ENCODE assay signal across 12 mouse cellular contexts in genomic region chr9:121666957-121667630, GRCm38 (mm10). TPM values are rescaled to one million over a fixed set of nuclear protein-coding genes. Genes with fewer than 3 reads are reported as not detected.
DNase-seq lines count a peak whose midpoint lies in the region; ATAC-seq and TF ChIP-seq lines count a peak whose summit lies in the region.
"Had no signal": no experiment of that assay in that cellular context is flagged by ENCODE, and none has a peak within 500 bp of the region (broad histone marks: within the 10 kb centered on the region; RNA-seq: fewer than 3 reads in every experiment).

No protein-coding gene starts in this region.

- no peaks in the 10 kb centered on the region for H3K9me3 ChIP-seq in lung, embryonic 14.5 days (ENCODE audit: low read depth, low read length)
- H3K9me3 ChIP-seq in forebrain, embryonic 14.5 days (replicated peaks; ENCODE audit: control insufficient read depth, low read length): no peaks in the 10 kb centered on the region
- H3K9me3 ChIP-seq in hindbrain, embryonic 10.5 days: no peaks in the 10 kb centered on the region

- H3K27me3 ChIP-seq in lung, embryonic 14.5 days (ENCODE audit: insufficient read depth, low read length): peaks cover 22% of the 10 kb centered on the region
- H3K27me3 ChIP-seq in forebrain, embryonic 14.5 days (replicated peaks; ENCODE audit: control insufficient read depth, insufficient read depth, low read length): 0 out of 2 replicates have a peak, but pooled peaks cover 3% of the 10 kb centered on the region
- peaks cover 57% of the 10 kb centered on the region for H3K27me3 ChIP-seq in hindbrain, embryonic 10.5 days (ENCODE audit: insufficient read depth, poor library complexity, severe bottlenecking)
- H3K27me3 ChIP-seq in myocyte (ENCODE audit: control insufficient read depth, insufficient read depth, insufficient read length): peaks cover 3% of the 10 kb centered on the region

- no peak for TF ChIP-seq CTCF in lung, embryonic 14.5 days (IDR thresholded peaks at IDR 0.05; ENCODE audit: low read depth)
- no peak for TF ChIP-seq CTCF in lung, adult 2 months (IDR thresholded peaks at IDR 0.05; ENCODE audit: insufficient read depth, low read length)

- H3K79me2 ChIP-seq in myocyte (ENCODE audit: control insufficient read depth, insufficient read depth): no peaks in the 10 kb centered on the region

- H3K9ac ChIP-seq in lung, embryonic 14.5 days: no peak overlapping the region
- H3K9ac ChIP-seq in forebrain, embryonic 14.5 days (ENCODE audit: low read length): no peak overlapping the region; the same call in 1 of the 2 replicates

- no peaks in the 10 kb centered on the region for H3K36me3 ChIP-seq in lung, embryonic 14.5 days (ENCODE audit: insufficient read depth)
- no peaks in the 10 kb centered on the region for H3K36me3 ChIP-seq in forebrain, embryonic 14.5 days (ENCODE audit: control insufficient read depth, insufficient read depth, low read length)
- no peaks in the 10 kb centered on the region for H3K36me3 ChIP-seq in hindbrain, embryonic 10.5 days
- H3K36me3 ChIP-seq in myocyte (ENCODE audit: control insufficient read depth, insufficient read depth): no peaks in the 10 kb centered on the region

- H3K4me3 ChIP-seq in lung, embryonic 14.5 days (ENCODE audit: low read depth, low read length): no peak overlapping the region
- no peak overlapping the region for H3K4me3 ChIP-seq in lung, adult 2 months (replicated peaks; ENCODE audit: extremely low read depth, low read depth, low read length)
- no peak overlapping the region for H3K4me3 ChIP-seq in forebrain, embryonic 14.5 days (ENCODE audit: low read depth, low read length)
- no peak overlapping the region for H3K4me3 ChIP-seq in hindbrain, embryonic 10.5 days
- H3K4me3 ChIP-seq in myocyte: no peak overlapping the region

- TF ChIP-seq POLR2A in lung, adult 2 months (IDR thresholded peaks at IDR 0.05; ENCODE audit: borderline replicate concordance, extremely low read depth, low read depth, low read length): no peak
- no peak for TF ChIP-seq POLR2A in myocyte (IDR thresholded peaks at IDR 0.05; ENCODE audit: insufficient read length, low read depth)

- H3K4me1 ChIP-seq in lung, embryonic 14.5 days (ENCODE audit: insufficient read depth): peaks cover 3% of the 10 kb centered on the region
- peaks cover 11% of the 10 kb centered on the region for H3K4me1 ChIP-seq in lung, adult 2 months (ENCODE audit: control insufficient read depth, insufficient read depth, low read length)
- peaks cover 17% of the 10 kb centered on the region; the same call in 1 of the 2 replicates for H3K4me1 ChIP-seq in forebrain, embryonic 14.5 days (ENCODE audit: control insufficient read depth, insufficient read depth, low read length)
- H3K4me1 ChIP-seq in hindbrain, embryonic 10.5 days (replicated peaks): peaks cover 62% of the 10 kb centered on the region

- 57% methylated on average over 16 of the region's 16 CpGs for WGBS in lung, embryonic 14.5 days
- 65% methylated on average over 16 of the region's 16 CpGs for WGBS in lung, adult 2 months
- WGBS in forebrain, embryonic 14.5 days: 67% methylated on average over 16 of the region's 16 CpGs
- 81% methylated on average over 16 of the region's 16 CpGs for WGBS in hindbrain, embryonic 10.5 days

- H3K4me2 ChIP-seq in lung, embryonic 14.5 days: no peak overlapping the region
- no peak overlapping the region for H3K4me2 ChIP-seq in forebrain, embryonic 14.5 days (ENCODE audit: low read length)
- peak overlapping the region; percentile 18 for H3K4me2 ChIP-seq in myocyte (ENCODE audit: low read depth)

- ATAC-seq in lung, embryonic 14.5 days (ENCODE audit: insufficient read depth): no peak
- peak; percentile 75 for ATAC-seq in forebrain, embryonic 14.5 days
- ATAC-seq: intestine, postnatal 0 days had no signal

- no peak overlapping the region for H3ac ChIP-seq in myocyte (ENCODE audit: control insufficient read depth, insufficient read length)

- peak; percentile 37 for DNase-seq in lung, embryonic 14.5 days
- DNase-seq in lung, adult 2 months: no peak
- peak; percentile 81 for DNase-seq in forebrain, embryonic 14.5 days (ENCODE audit: low spot score)
- DNase-seq in hindbrain, embryonic 10.5 days (ENCODE audit: low spot score): peak; percentile 18
- DNase-seq in yolk sac, embryonic 10.5 days (ENCODE audit: low spot score): no peak
- DNase-seq in natural killer cell, adult 2 months (ENCODE audit: low spot score in 2 of 2): no peak
- DNase-seq in cerebellum, adult 8-10 months: no peak
- DNase-seq: adrenal gland, adult 2 months; spleen, adult 18-20 months had no signal

- no peak overlapping the region for H3K27ac ChIP-seq in lung, embryonic 14.5 days (ENCODE audit: low read depth)
- H3K27ac ChIP-seq in forebrain, embryonic 14.5 days (ENCODE audit: low read depth, low read length): peak overlapping the region; percentile 88
- peak overlapping the region; percentile 70 for H3K27ac ChIP-seq in hindbrain, embryonic 10.5 days

TF ChIP-seq in myocyte, 11 proteins besides CTCF, POLR2A, EP300 and RAD21:
- TF ChIP-seq MYOD1 (IDR thresholded peaks at IDR 0.05; ENCODE audit: control insufficient read depth in 1 of 3, insufficient read length in 2 of 3, low read depth in 2 of 3): peak in 2 of 3 experiments; percentile 84 to 88
- peak in 1 of 3 experiments; percentile 14 for TF ChIP-seq MYOG (IDR thresholded peaks at IDR 0.05; ENCODE audit: control insufficient read depth in 1 of 3, insufficient read depth in 1 of 3, insufficient read length in 2 of 3, low read depth in 2 of 3)
- TF ChIP-seq USF1 (IDR thresholded peaks at IDR 0.05; ENCODE audit: low read depth): no peak
- no peak for TF ChIP-seq REST (IDR thresholded peaks at IDR 0.05; ENCODE audit: insufficient read depth, insufficient read length)

RNA-seq across cellular contexts. Expression of gene Vipr1, which starts 24.6 kb away (rescaled TPM):
- 0.47 and 0.54 TPM in 2 replicates for polyA plus RNA-seq in lung, embryonic 14.5 days (2014; fragmentation: Nextera tagmentation; extraction: Ambion mirVana)
- polyA plus RNA-seq in lung, adult 2 months (2012; rRNA removed): 2.2 and 2.6 TPM in 2 replicates
- 0.38 and 0.46 TPM in 2 replicates for polyA plus RNA-seq in forebrain, embryonic 14.5 days (2014; fragmentation: Nextera tagmentation; extraction: Ambion mirVana)
- polyA plus RNA-seq in hindbrain, embryonic 10.5 days (2016; fragmentation: Nextera tagmentation; extraction: Ambion mirVana): 0.41 and 0.43 TPM in 2 replicates
- polyA plus RNA-seq in myocyte (2012; fragmentation: generic; extraction: Trizol): 0.29 TPM

RNA-seq across cellular contexts. Expression of gene Lyzl4, which starts 25.2 kb away (rescaled TPM):
- polyA plus RNA-seq in lung, embryonic 14.5 days (2014; fragmentation: Nextera tagmentation; extraction: Ambion mirVana): not detected in 2 replicates
- polyA plus RNA-seq in lung, adult 2 months (2012; rRNA removed): 0.66 and 0.72 TPM in 2 replicates
- 0.18 TPM in 1 of 2 replicates, not detected in the other for polyA plus RNA-seq in forebrain, embryonic 14.5 days (2014; fragmentation: Nextera tagmentation; extraction: Ambion mirVana)
- polyA plus RNA-seq in hindbrain, embryonic 10.5 days (2016; fragmentation: Nextera tagmentation; extraction: Ambion mirVana): not detected in 2 replicates
- polyA plus RNA-seq in myocyte (2012; fragmentation: generic; extraction: Trizol): not detected
- polyA plus RNA-seq: limb, embryonic 11.5 days had no signal

RNA-seq across cellular contexts. Expression of gene Sec22c, which starts 38.2 kb away (rescaled TPM):
- polyA plus RNA-seq in lung, embryonic 14.5 days (2014; fragmentation: Nextera tagmentation; extraction: Ambion mirVana): 8.1 and 9.6 TPM in 2 replicates
- polyA plus RNA-seq in lung, adult 2 months (2012; rRNA removed): 8.9 and 9.9 TPM in 2 replicates
- 20.5 and 24.1 TPM in 2 replicates for polyA plus RNA-seq in forebrain, embryonic 14.5 days (2014; fragmentation: Nextera tagmentation; extraction: Ambion mirVana)
- polyA plus RNA-seq in hindbrain, embryonic 10.5 days (2016; fragmentation: Nextera tagmentation; extraction: Ambion mirVana): 17.8 and 18.2 TPM in 2 replicates
- 6.2 TPM for polyA plus RNA-seq in myocyte (2012; fragmentation: generic; extraction: Trizol)

RNA-seq across cellular contexts. Expression of gene Ss18l2, which starts 43.0 kb away (rescaled TPM):
- 105 and 109 TPM in 2 replicates for polyA plus RNA-seq in lung, embryonic 14.5 days (2014; fragmentation: Nextera tagmentation; extraction: Ambion mirVana)
- polyA plus RNA-seq in lung, adult 2 months (2012; rRNA removed): 18.4 and 22.2 TPM in 2 replicates
- 149 and 186 TPM in 2 replicates for polyA plus RNA-seq in forebrain, embryonic 14.5 days (2014; fragmentation: Nextera tagmentation; extraction: Ambion mirVana)
- 103 and 112 TPM in 2 replicates for polyA plus RNA-seq in hindbrain, embryonic 10.5 days (2016; fragmentation: Nextera tagmentation; extraction: Ambion mirVana)
- 81.5 TPM for polyA plus RNA-seq in myocyte (2012; fragmentation: generic; extraction: Trizol)

RNA-seq across cellular contexts. Expression of gene Nktr, which starts 51.9 kb away (rescaled TPM):
- polyA plus RNA-seq in lung, embryonic 14.5 days (2014; fragmentation: Nextera tagmentation; extraction: Ambion mirVana): 70.4 and 74.2 TPM in 2 replicates
- 36.6 and 48.6 TPM in 2 replicates for polyA plus RNA-seq in lung, adult 2 months (2012; rRNA removed)
- polyA plus RNA-seq in forebrain, embryonic 14.5 days (2014; fragmentation: Nextera tagmentation; extraction: Ambion mirVana): 41.5 and 53.0 TPM in 2 replicates
- 45.9 and 57.6 TPM in 2 replicates for polyA plus RNA-seq in hindbrain, embryonic 10.5 days (2016; fragmentation: Nextera tagmentation; extraction: Ambion mirVana)
- polyA plus RNA-seq in myocyte (2012; fragmentation: generic; extraction: Trizol): 9.0 TPM

Comparison
In these comparisons a context has a peak if more than half of its experiments do, and no peak if none do; other contexts are left out.
1. DNase-seq: peak in lung, embryonic 14.5 days (single experiment), forebrain, embryonic 14.5 days (single experiment) and hindbrain, embryonic 10.5 days (single experiment); none in lung, adult 2 months (single experiment), yolk sac, embryonic 10.5 days (single experiment), natural killer cell, adult 2 months (0 of 2) and cerebellum, adult 8-10 months (single experiment).